Mouse (Mus musculus): ENCODE results near the gene Prkn. TPM values are rescaled to one million over a fixed set of nuclear protein-coding genes. Genes with fewer than 3 reads are reported as not detected.

The Prkn gene
- total RNA-seq, 2 experiments from 2014 or later: 12.3 to 13.1 TPM

GRCm38 (mm10) chr17:11918123-11918801 is 1078.1 kb downstream of the Prkn start:
- peak in 1 of 2 experiments; percentile 7 for DNase-seq

- no peak for DNase-seq
Measured at GRCm38 (mm10) chr17:11919581-11919980, 1079.4 kb downstream of the Prkn start.

GRCm38 (mm10) chr17:11921026-11921425 is 1080.8 kb downstream of the Prkn start:
- DNase-seq: no peak

GRCm38 (mm10) chr17:11923989-11924388 is 1083.8 kb downstream of the Prkn start:
- DNase-seq: no peak

GRCm38 (mm10) chr17:11926865-11927386 is 1086.7 kb downstream of the Prkn start:
- no peak for DNase-seq

- no peak for DNase-seq
Measured at GRCm38 (mm10) chr17:11931641-11932040, 1091.5 kb downstream of the Prkn start.

GRCm38 (mm10) chr17:11933737-11934136 is 1093.6 kb downstream of the Prkn start:
- DNase-seq: no peak

GRCm38 (mm10) chr17:11947436-11947835 is 1107.3 kb downstream of the Prkn start:
- no peak for DNase-seq

- no peak for DNase-seq
Measured at GRCm38 (mm10) chr17:11949551-11950197, 1109.5 kb downstream of the Prkn start.

GRCm38 (mm10) chr17:11950198-11950594 is 1110.0 kb downstream of the Prkn start:
- no peak for DNase-seq

- no peak for DNase-seq
Measured at GRCm38 (mm10) chr17:11955317-11955716, 1115.1 kb downstream of the Prkn start.

GRCm38 (mm10) chr17:11960492-11960891 is 1120.3 kb downstream of the Prkn start:
- DNase-seq: no peak

GRCm38 (mm10) chr17:11962808-11963207 is 1122.6 kb downstream of the Prkn start:
- DNase-seq: no peak

GRCm38 (mm10) chr17:11970160-11970559 is 1130.0 kb downstream of the Prkn start:
- DNase-seq: no peak

- DNase-seq: peak in 1 of 2 experiments; percentile 18
Measured at GRCm38 (mm10) chr17:11972550-11972949, 1132.4 kb downstream of the Prkn start.

GRCm38 (mm10) chr17:11972969-11973787 is 1133.0 kb downstream of the Prkn start:
- no peak for DNase-seq

- DNase-seq: peak; percentile 75 to 80
Measured at GRCm38 (mm10) chr17:11975062-11975607, 1135.0 kb downstream of the Prkn start.

- DNase-seq: no peak
Measured at GRCm38 (mm10) chr17:11978260-11978821, 1138.2 kb downstream of the Prkn start.

GRCm38 (mm10) chr17:11981666-11982065 is 1141.5 kb downstream of the Prkn start:
- DNase-seq: no peak

GRCm38 (mm10) chr17:11988110-11988837 is 1148.1 kb downstream of the Prkn start:
- peak in 1 of 2 experiments; percentile 30 for DNase-seq

- no peak for DNase-seq
Measured at GRCm38 (mm10) chr17:11989296-11989695, 1149.1 kb downstream of the Prkn start.
